Mouse (Mus musculus) limb, embryonic 14.5 days (tissue): ENCODE measurements around the gene Timp3. TPM values are rescaled to one million over a fixed set of nuclear protein-coding genes. Genes with fewer than 3 reads are reported as not detected.
A peak's percentile ranks its signal among the peaks of the same experiment; 100 is the strongest.

Experiments used
- ATAC-seq: fragments of 200-750 bp; cut with Nextera tagmentation; 2 replicates; pipeline ENCODE4 v1.8.0; 2017; ENCODE audit warnings: low read depth, moderate number of reproducible peaks, moderate TSS enrichment; ENCODE audit not compliant: low FRiP score
- DNase-seq: peaks from one replicate; pipeline ENCODE4 v3.0.0-alpha.2; 2015; ENCODE audit warnings: low spot score
- H3K27ac ChIP-seq: fragments of 300-500 bp; sonication (generic); replicated peaks from 2 replicates; pipeline ENCODE4 v1.5.1; 2014; ENCODE audit warnings: low read depth, mild to moderate bottlenecking, low read length, moderate library complexity, mixed read lengths
- H3K27me3 ChIP-seq: fragments of 300-500 bp; sonication (generic); 2 replicates; pipeline ENCODE4 v1.6.1; 2014; ENCODE audit warnings: low read length, mixed read lengths; ENCODE audit not compliant: control insufficient read depth, insufficient read depth
- H3K36me3 ChIP-seq: fragments of 300-500 bp; sonication (generic); 2 replicates; pipeline ENCODE4 v1.6.1; 2014; ENCODE audit warnings: mild to moderate bottlenecking, low read length, moderate library complexity, mixed read lengths; ENCODE audit not compliant: control insufficient read depth, insufficient read depth
- H3K4me1 ChIP-seq: fragments of 300-500 bp; sonication (generic); 2 replicates; pipeline ENCODE4 v1.6.1; 2014; ENCODE audit warnings: antibody characterized with exemption, low read length, mixed read lengths; ENCODE audit not compliant: control insufficient read depth, insufficient read depth
- H3K4me2 ChIP-seq: fragments of 300-500 bp; sonication (generic); replicated peaks from 2 replicates; pipeline ENCODE4 v1.6.1; 2014; ENCODE audit warnings: low read depth, mild to moderate bottlenecking, low read length, moderate library complexity; ENCODE audit not compliant: severe bottlenecking
- H3K4me3 ChIP-seq: fragments of 300-500 bp; sonication (generic); replicated peaks from 2 replicates; pipeline ENCODE4 v1.5.1; 2014; ENCODE audit warnings: low read length
- H3K9ac ChIP-seq: fragments of 300-500 bp; sonication (generic); 2 replicates; pipeline ENCODE4 v1.6.1; 2014; ENCODE audit warnings: mild to moderate bottlenecking, low read depth, low read length, moderate library complexity; ENCODE audit not compliant: severe bottlenecking
- H3K9me3 ChIP-seq: fragments of 300-500 bp; sonication (generic); 2 replicates; pipeline ENCODE4 v1.6.1; 2016; ENCODE audit warnings: low read length; ENCODE audit not compliant: control insufficient read depth
- POLR2A ChIP-seq: fragments of 200-500 bp; IDR thresholded peaks from 2 replicates; pipeline ENCODE4 v1.8.0; 2012; ENCODE audit warnings: inconsistent platforms, mild to moderate bottlenecking, moderate library complexity, borderline replicate concordance; ENCODE audit not compliant: insufficient read depth, insufficient read length; ENCODE audit errors: extremely low read depth
- WGBS: fragments of 180-500 bp; shearing (Covaris S2); extraction: QIAGEN DNeasy Blood & Tissue Kit; methylation state at CpG from one replicate; pipeline ENCODE4 v1.1.7; 2014; 5-methylcytosine and 5-hydroxymethylcytosine counted together
- polyA plus RNA-seq, 2 experiments: library from polyadenylated mRNA; depleted of rRNA in 1 of 2; stranded (reverse) in 1 of 2; unstranded in 1 of 2; fragments of >200 nt; fragmentation: Nextera tagmentation in 1 of 2; extraction: Ambion mirVana in 1 of 2; gene quantifications; 2 replicates each; pipeline versions ENCODE4 v1.2.1 to v1.2.3; 2012 to 2014

Timp3 gene
- polyA plus RNA-seq, 2 experiments: 57.4 to 66.5 TPM

- H3K27me3 ChIP-seq: no peaks in the 10 kb centered on the region
- ATAC-seq (no peak), DNase-seq (no peak)
- H3K27ac ChIP-seq: no peak overlapping the region
- H3K9me3 ChIP-seq: no peaks in the 10 kb centered on the region
- peaks cover 16% of the 10 kb centered on the region for H3K4me1 ChIP-seq
- no peaks in the 10 kb centered on the region for H3K36me3 ChIP-seq
- H3K4me3 ChIP-seq: no peak overlapping the region
- TF ChIP-seq POLR2A: no peak
- WGBS: 37% methylated on average over 6 of the region's 6 CpGs
- no peak overlapping the region for H3K4me2 ChIP-seq
- H3K9ac ChIP-seq: no peak overlapping the region
Measured at GRCm38 (mm10) chr10:86325272-86325671, 25.1 kb downstream of the Timp3 start.

GRCm38 (mm10) chr10:86328143-86328542, 28.0 kb downstream of the Timp3 start:
- Histone ChIP-seq H3K9me3 (no peaks in the 10 kb centered on the region), H3K4me2 (no peak overlapping the region), H3K4me3 (no peak overlapping the region), H3K9ac (no peak overlapping the region), H3K27me3 (no peaks in the 10 kb centered on the region), H3K36me3 (no peaks in the 10 kb centered on the region), H3K27ac (no peak overlapping the region), H3K4me1 (peaks cover 36% of the 10 kb centered on the region)
- DNase-seq: no peak
- TF ChIP-seq POLR2A: no peak
- ATAC-seq: no peak
- 58% methylated on average over 4 of the region's 4 CpGs for WGBS

- peaks cover 36% of the 10 kb centered on the region for H3K4me1 ChIP-seq
Measured at GRCm38 (mm10) chr10:86328691-86329090, 28.5 kb downstream of the Timp3 start.

GRCm38 (mm10) chr10:86329241-86329882, 29.2 kb downstream of the Timp3 start:
- ATAC-seq: no peak
- Histone ChIP-seq H3K36me3 (no peaks in the 10 kb centered on the region), H3K9ac (no peak overlapping the region), H3K27ac (peak overlapping the region; percentile 4; the same call in 1 of the 2 replicates), H3K4me2 (no peak overlapping the region), H3K27me3 (no peaks in the 10 kb centered on the region), H3K4me3 (no peak overlapping the region), H3K4me1 (peaks cover 37% of the 10 kb centered on the region), H3K9me3 (no peaks in the 10 kb centered on the region)
- 76% methylated on average over 8 of the region's 8 CpGs for WGBS
- no peak for TF ChIP-seq POLR2A
- no peak for DNase-seq

More at GRCm38 (mm10) chr10:86328691-86329090, 28.5 kb downstream of the Timp3 start:
- Histone ChIP-seq H3K9ac (no peak overlapping the region), H3K4me2 (no peak overlapping the region), H3K27me3 (no peaks in the 10 kb centered on the region), H3K36me3 (no peaks in the 10 kb centered on the region), H3K27ac (0 out of 2 replicates have a peak overlapping the region, but pooled peaks have one; percentile 4), H3K4me3 (no peak overlapping the region), H3K9me3 (no peaks in the 10 kb centered on the region)
- ATAC-seq: no peak
- TF ChIP-seq POLR2A: no peak
- WGBS: 74% methylated on average over 2 of the region's 2 CpGs
- DNase-seq: no peak

- DNase-seq (no peak), ATAC-seq (no peak)
- Histone ChIP-seq H3K9me3 (no peaks in the 10 kb centered on the region), H3K27ac (peak overlapping the region; percentile 79), H3K36me3 (no peaks in the 10 kb centered on the region), H3K4me3 (no peak overlapping the region), H3K4me1 (peaks cover 47% of the 10 kb centered on the region), H3K9ac (no peak overlapping the region), H3K27me3 (no peaks in the 10 kb centered on the region), H3K4me2 (no peak overlapping the region)
- WGBS: 44% methylated on average over 5 of the region's 5 CpGs
- TF ChIP-seq POLR2A: no peak
Measured at GRCm38 (mm10) chr10:86330993-86331680, 31.0 kb downstream of the Timp3 start.
